Mouse (Mus musculus): ENCODE data around the gene Gria4.

GRCm38 (mm10) chr9:4639192-4639900, 156.7 kb downstream of the Gria4 start:
- no peak for TF ChIP-seq POLR2A (IDR thresholded peaks at IDR 0.05; ENCODE audit: extremely low read depth, insufficient read depth, low read length)
- TF ChIP-seq CTCF (IDR thresholded peaks at IDR 0.05; ENCODE audit: low read depth, low read length), result no peak
